In the genomic region with DNA sequence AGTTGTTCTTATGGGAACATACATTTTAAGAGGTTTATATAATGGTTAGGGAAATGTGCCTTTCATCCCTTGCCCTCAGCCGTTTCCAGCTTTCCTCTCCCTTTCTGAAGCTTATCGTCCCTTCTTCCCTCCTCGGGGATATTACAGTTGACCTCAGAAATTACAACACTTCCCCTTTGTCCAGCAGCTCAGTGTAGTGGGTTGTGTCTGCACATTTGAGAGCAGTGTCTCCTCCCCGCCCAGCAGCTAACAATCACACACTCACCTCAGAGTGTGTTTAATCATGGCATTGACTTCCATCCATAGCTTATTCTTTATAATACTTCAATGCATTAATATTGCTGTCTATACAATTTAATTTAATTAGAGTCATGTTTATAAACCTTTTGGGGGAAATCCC, we compare ENCODE assay signal across 28 mouse cellular contexts.
A peak's percentile ranks its signal among the peaks of the same experiment; 100 is the strongest.
DNase-seq lines count a peak whose midpoint lies in the region; ATAC-seq lines count a peak whose summit lies in the region.
"Had no signal": no experiment of that assay in that cellular context is flagged by ENCODE, and none has a peak within 500 bp of the region (broad histone marks: within the 10 kb centered on the region; RNA-seq: fewer than 3 reads in every experiment).

No protein-coding gene starts in this region.

- no peaks in the 10 kb centered on the region for H3K27me3 ChIP-seq in heart, embryonic 13.5 days (replicated peaks)
- H3K27me3 ChIP-seq in heart, embryonic 16.5 days (ENCODE audit: control insufficient read depth, insufficient read depth, low read length) = no peaks in the 10 kb centered on the region
- H3K27me3 ChIP-seq: CH12.LX; hindbrain, embryonic 13.5 days; limb, embryonic 12.5 days; liver, embryonic 15.5 days; lung, embryonic 15.5 days; neural tube, embryonic 15.5 days had no signal

- WGBS in heart, embryonic 13.5 days = 30% methylated on average over 4 of the region's 4 CpGs
- 36% methylated on average over 4 of the region's 4 CpGs for WGBS in heart, embryonic 16.5 days

- peaks cover 29% of the 10 kb centered on the region for H3K36me3 ChIP-seq in heart, embryonic 13.5 days
- H3K36me3 ChIP-seq in heart, embryonic 16.5 days (ENCODE audit: control insufficient read depth, insufficient read depth) = peaks cover 8% of the 10 kb centered on the region
- H3K36me3 ChIP-seq: liver, embryonic 15.5 days; lung, embryonic 15.5 days; neural tube, embryonic 15.5 days had no signal

- H3K4me1 ChIP-seq in heart, embryonic 13.5 days = peaks cover 60% of the 10 kb centered on the region
- peaks cover 26% of the 10 kb centered on the region for H3K4me1 ChIP-seq in heart, embryonic 16.5 days (ENCODE audit: control insufficient read depth, insufficient read depth, low read length)
- H3K4me1 ChIP-seq: limb, embryonic 12.5 days had no signal

- no peak overlapping the region for H3K4me2 ChIP-seq in heart, embryonic 13.5 days
- no peak overlapping the region for H3K4me2 ChIP-seq in heart, embryonic 16.5 days (ENCODE audit: low read depth, low read length)
- H3K4me2 ChIP-seq: hindbrain, embryonic 13.5 days; limb, embryonic 12.5 days; liver, embryonic 15.5 days; lung, embryonic 15.5 days; neural tube, embryonic 15.5 days had no signal

- peak overlapping the region; percentile 53 for H3K27ac ChIP-seq in heart, embryonic 13.5 days (replicated peaks)
- peak overlapping the region; percentile 47 for H3K27ac ChIP-seq in heart, embryonic 16.5 days (ENCODE audit: low read length)
- H3K27ac ChIP-seq: hindbrain, embryonic 13.5 days; left cerebral cortex, adult 2 months; limb, embryonic 12.5 days; lung, embryonic 15.5 days; neural tube, embryonic 15.5 days; stomach, postnatal 0 days had no signal

- no peak overlapping the region for H3K9ac ChIP-seq in heart, embryonic 13.5 days
- no peak overlapping the region for H3K9ac ChIP-seq in heart, embryonic 16.5 days (ENCODE audit: low read length)
- H3K9ac ChIP-seq: hindbrain, embryonic 13.5 days; limb, embryonic 12.5 days; liver, embryonic 15.5 days; lung, embryonic 15.5 days; neural tube, embryonic 15.5 days had no signal

- intact Hi-C loops in heart, postnatal 10 days (cut with DNase I) = no loop called here

- H3K4me3 ChIP-seq in heart, embryonic 13.5 days = no peak overlapping the region
- no peak overlapping the region for H3K4me3 ChIP-seq in heart, embryonic 16.5 days (ENCODE audit: low read length)
- H3K4me3 ChIP-seq: hindbrain, embryonic 13.5 days; left cerebral cortex, adult 2 months; limb, embryonic 12.5 days; liver, embryonic 15.5 days; lung, embryonic 15.5 days; neural tube, embryonic 15.5 days had no signal

- DNase-seq in heart, postnatal 10 days = no peak
- no peak for DNase-seq in retina, postnatal 1 day
- no peak for DNase-seq in T-cell, adult 2 months (ENCODE audit: low spot score)
- DNase-seq: adrenal gland, postnatal 10 days; cerebellum, adult 8-10 months; cerebellum, postnatal 25 days; gastrocnemius, postnatal 14 days; kidney, adult 9 months; kidney, postnatal 10 days; layer of hippocampus, adult 9-11 months; midbrain, embryonic 14.5 days; right cerebral cortex, postnatal 4 days; thymus, adult 18-20 months; thymus, postnatal 25 days had no signal

- no peaks in the 10 kb centered on the region for H3K9me3 ChIP-seq in heart, embryonic 13.5 days
- H3K9me3 ChIP-seq in heart, embryonic 16.5 days (replicated peaks; ENCODE audit: control insufficient read depth, low read length) = peaks cover 3% of the 10 kb centered on the region
- H3K9me3 ChIP-seq: limb, embryonic 12.5 days; liver, embryonic 15.5 days; lung, embryonic 15.5 days; neural tube, embryonic 15.5 days had no signal

- ATAC-seq in heart, embryonic 13.5 days (ENCODE audit: extremely low read depth, insufficient number of reproducible peaks, low FRiP score, low TSS enrichment) = no peak
- ATAC-seq in common myeloid progenitor, adult 5-6 weeks (replicated peaks; ENCODE audit: low read depth, poor library complexity, severe bottlenecking) = peak; percentile 56
- ATAC-seq in heart, embryonic 16.5 days (replicated peaks; ENCODE audit: extremely low read depth, insufficient read depth, low FRiP score) = no peak
- ATAC-seq in monocyte, adult 5-6 weeks (replicated peaks; ENCODE audit: insufficient number of reproducible peaks, low FRiP score, low TSS enrichment, poor library complexity, severe bottlenecking) = peak; percentile 73
- ATAC-seq: forebrain, embryonic 14.5 days; intestine, postnatal 0 days had no signal

Comparison
In these comparisons a context has a peak if more than half of its experiments do, and no peak if none do; other contexts are left out.
1. ATAC-seq: peak in common myeloid progenitor, adult 5-6 weeks (single experiment) and monocyte, adult 5-6 weeks (single experiment); none in heart, embryonic 13.5 days (single experiment) and heart, embryonic 16.5 days (single experiment).